Mouse (Mus musculus) testis, adult 2 months (tissue): Measurements from ENCODE around the gene Fcer1g.

Source experiments
- CTCF ChIP-seq: fragments of 200-500 bp; IDR thresholded peaks from 2 replicates; pipeline ENCODE4 v1.5.1; 2012; ENCODE audit warnings: low read depth, mild to moderate bottlenecking, inconsistent platforms, low read length, moderate library complexity; ENCODE audit not compliant: control insufficient read depth, insufficient read depth, insufficient replicate concordance
- POLR2A ChIP-seq: fragments of 200-500 bp; IDR thresholded peaks from 2 replicates; pipeline ENCODE4 v1.6.1; 2012; ENCODE audit warnings: low read depth, mild to moderate bottlenecking, inconsistent platforms, low read length, moderate library complexity; ENCODE audit not compliant: control insufficient read depth

DNA sequence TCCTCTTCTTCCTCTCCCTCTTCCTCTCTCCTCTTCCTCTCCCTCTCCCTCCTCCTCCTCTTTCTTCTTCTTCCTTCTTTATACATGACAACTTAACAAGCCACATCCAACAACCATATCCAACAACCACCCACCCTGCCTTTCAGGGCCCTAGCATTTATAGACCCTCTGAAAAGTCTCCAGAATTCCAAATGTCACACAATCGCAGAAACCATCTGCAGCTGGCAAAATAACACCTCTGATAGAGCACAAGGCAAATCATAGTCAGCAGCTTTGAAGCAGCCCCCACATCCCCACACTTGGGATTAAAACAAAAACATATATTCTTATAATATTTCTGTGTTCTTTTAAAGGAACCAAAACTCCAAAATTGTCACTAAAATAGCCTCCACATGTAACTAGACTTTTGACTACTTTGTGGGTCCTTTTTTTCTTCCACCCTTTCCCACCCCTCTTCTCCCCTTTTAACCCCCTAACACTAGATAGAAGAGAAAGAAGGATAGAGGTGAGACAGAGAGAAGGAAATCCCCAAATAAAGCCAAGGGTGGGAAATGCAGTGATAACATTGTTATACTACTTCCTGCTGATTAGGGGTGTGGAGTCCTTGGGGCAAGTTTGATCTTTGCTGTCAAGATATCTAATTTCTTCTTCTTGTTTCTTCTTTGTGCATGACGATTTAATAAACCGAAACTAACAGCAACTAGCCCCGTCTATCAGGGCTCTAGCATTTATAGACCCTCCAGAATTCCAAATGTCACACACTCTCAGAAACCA lies 32.0 kb upstream of the Fcer1g start:
- TF ChIP-seq CTCF (no peak), POLR2A (no peak)
